Mouse (Mus musculus) midbrain, embryonic 14.5 days (tissue): ENCODE measurements around the gene Tiam2. TPM values are rescaled to one million over a fixed set of nuclear protein-coding genes. Genes with fewer than 3 reads are reported as not detected.

ENCODE experiments used
- polyA plus RNA-seq: library from polyadenylated mRNA; unstranded; fragments of >200 nt; fragmentation: Nextera tagmentation; extraction: Ambion mirVana; gene quantifications from 2 replicates; pipeline ENCODE4 v1.2.1, GENCODE M21; 2014

The Tiam2 gene
- polyA plus RNA-seq, 1 experiment from 2014 or later: 3.1 TPM

Other genes starting within 250 kb of the Tiam2 start
- 16.1 and 20.8 TPM in 2 replicates for gene Scaf8, start 211.6 kb upstream of the Tiam2 start, polyA plus RNA-seq
- gene Cldn20, start 206.0 kb downstream of the Tiam2 start, polyA plus RNA-seq: not detected in 2 replicates
- 12.4 and 12.7 TPM in 2 replicates for gene Tfb1m, start 231.2 kb downstream of the Tiam2 start, polyA plus RNA-seq